Mouse (Mus musculus) embryonic facial prominence, embryonic 15.5 days (tissue): ENCODE data around the gene Uspl1. TPM values are rescaled to one million over a fixed set of nuclear protein-coding genes. Genes with fewer than 3 reads are reported as not detected.

ENCODE experiments used
- ATAC-seq: fragments of 200-750 bp; cut with Nextera tagmentation; 2 replicates; pipeline ENCODE4 v1.8.0; 2017; ENCODE audit warnings: low read depth, moderate TSS enrichment; ENCODE audit not compliant: insufficient number of reproducible peaks, low FRiP score, low TSS enrichment
- H3K27ac ChIP-seq: fragments of 300-500 bp; sonication (generic); replicated peaks from 2 replicates; pipeline ENCODE4 v1.5.1; 2015; ENCODE audit warnings: mild to moderate bottlenecking, inconsistent platforms
- H3K27me3 ChIP-seq: fragments of 300-500 bp; sonication (generic); 2 replicates; pipeline ENCODE4 v1.6.1; 2015; ENCODE audit warnings: inconsistent platforms
- H3K36me3 ChIP-seq: fragments of 300-500 bp; sonication (generic); 2 replicates; pipeline ENCODE4 v1.6.1; 2015; ENCODE audit warnings: mild to moderate bottlenecking, inconsistent platforms
- H3K4me1 ChIP-seq: fragments of 300-500 bp; sonication (generic); 2 replicates; pipeline ENCODE4 v1.6.1; 2015; ENCODE audit warnings: inconsistent platforms
- H3K4me2 ChIP-seq: fragments of 300-500 bp; sonication (generic); replicated peaks from 2 replicates; pipeline ENCODE4 v1.6.1; 2015; ENCODE audit warnings: mild to moderate bottlenecking, inconsistent platforms
- H3K4me3 ChIP-seq: fragments of 300-500 bp; sonication (generic); replicated peaks from 2 replicates; pipeline ENCODE4 v1.5.1; 2015; ENCODE audit warnings: mild to moderate bottlenecking, inconsistent platforms
- H3K9ac ChIP-seq: fragments of 300-500 bp; sonication (generic); 2 replicates; pipeline ENCODE4 v1.6.1; 2015; ENCODE audit warnings: inconsistent platforms
- H3K9me3 ChIP-seq: fragments of 300-500 bp; sonication (generic); replicated peaks from 2 replicates; pipeline ENCODE4 v1.6.1; 2016; ENCODE audit warnings: inconsistent platforms
- WGBS: fragments of 180-500 bp; shearing (Covaris S2); methylation state at CpG from one replicate; pipeline ENCODE4 v1.1.7; 2015; 5-methylcytosine and 5-hydroxymethylcytosine counted together
- polyA plus RNA-seq: library from polyadenylated mRNA; unstranded; fragments of >200 nt; fragmentation: Nextera tagmentation; extraction: Ambion mirVana; gene quantifications from 2 replicates; pipeline ENCODE4 v1.2.1, GENCODE M21; 2015

The Uspl1 gene
- polyA plus RNA-seq, 1 experiment from 2014 or later = 36.0 TPM

GRCm38 (mm10) chr5:149211041-149211440, 26.9 kb downstream of the Uspl1 start:
- Histone ChIP-seq H3K4me3 (no peak overlapping the region), H3K4me1 (no peaks in the 10 kb centered on the region), H3K9me3 (no peaks in the 10 kb centered on the region), H3K36me3 (peaks cover 65% of the 10 kb centered on the region), H3K27ac (no peak overlapping the region), H3K9ac (no peak overlapping the region), H3K4me2 (no peak overlapping the region), H3K27me3 (no peaks in the 10 kb centered on the region)
- ATAC-seq = no peak
- WGBS = 90% methylated on average over 4 of the region's 4 CpGs

- no peaks in the 10 kb centered on the region for H3K9me3 ChIP-seq
- no peaks in the 10 kb centered on the region for H3K27me3 ChIP-seq
- H3K4me1 ChIP-seq = no peaks in the 10 kb centered on the region
- H3K9ac ChIP-seq = no peak overlapping the region
- no peak overlapping the region for H3K4me3 ChIP-seq
- 61% methylated on average over 4 of the region's 4 CpGs for WGBS
- no peak overlapping the region for H3K27ac ChIP-seq
- no peak for ATAC-seq
- H3K4me2 ChIP-seq = no peak overlapping the region
- H3K36me3 ChIP-seq = peaks cover 66% of the 10 kb centered on the region
Observed at GRCm38 (mm10) chr5:149212806-149213205, 28.7 kb downstream of the Uspl1 start.

- no peaks in the 10 kb centered on the region for H3K9me3 ChIP-seq
- H3K4me1 ChIP-seq = no peaks in the 10 kb centered on the region
- H3K4me2 ChIP-seq = no peak overlapping the region
- H3K4me3 ChIP-seq = no peak overlapping the region
- H3K27me3 ChIP-seq = no peaks in the 10 kb centered on the region
- no peak overlapping the region for H3K27ac ChIP-seq
- no peak overlapping the region for H3K9ac ChIP-seq
- 99% methylated on average over 7 of the region's 7 CpGs for WGBS
- H3K36me3 ChIP-seq = peaks cover 54% of the 10 kb centered on the region
- ATAC-seq = no peak
Observed at GRCm38 (mm10) chr5:149215540-149215939, 31.4 kb downstream of the Uspl1 start.

GRCm38 (mm10) chr5:149217524-149218357, 33.6 kb downstream of the Uspl1 start:
- H3K9ac ChIP-seq = no peak overlapping the region
- H3K4me2 ChIP-seq = no peak overlapping the region
- no peaks in the 10 kb centered on the region for H3K9me3 ChIP-seq
- ATAC-seq = 0 out of 2 replicates have a peak, but pooled peaks have one; percentile 25
- peaks cover 41% of the 10 kb centered on the region for H3K36me3 ChIP-seq
- H3K27ac ChIP-seq = no peak overlapping the region
- H3K4me1 ChIP-seq = no peaks in the 10 kb centered on the region
- WGBS = 76% methylated on average over 6 of the region's 6 CpGs
- H3K27me3 ChIP-seq = no peaks in the 10 kb centered on the region
- H3K4me3 ChIP-seq = no peak overlapping the region

- ATAC-seq = no peak
- Histone ChIP-seq H3K36me3 (peaks cover 24% of the 10 kb centered on the region), H3K9me3 (no peaks in the 10 kb centered on the region), H3K4me1 (0 out of 2 replicates have a peak, but pooled peaks cover 3% of the 10 kb centered on the region), H3K4me2 (no peak overlapping the region), H3K27me3 (no peaks in the 10 kb centered on the region), H3K4me3 (no peak overlapping the region), H3K27ac (no peak overlapping the region), H3K9ac (no peak overlapping the region)
- WGBS = 80% methylated on average over 3 of the region's 3 CpGs
Observed at GRCm38 (mm10) chr5:149219493-149219892, 35.3 kb downstream of the Uspl1 start.

- no peak for ATAC-seq
- Histone ChIP-seq H3K4me2 (no peak overlapping the region), H3K9me3 (no peaks in the 10 kb centered on the region), H3K4me1 (peaks cover 12% of the 10 kb centered on the region), H3K4me3 (no peak overlapping the region), H3K36me3 (peaks cover 6% of the 10 kb centered on the region), H3K27ac (no peak overlapping the region), H3K9ac (no peak overlapping the region), H3K27me3 (no peaks in the 10 kb centered on the region)
- 85% methylated on average over 4 of the region's 4 CpGs for whole genome bisulfite sequencing
Observed at GRCm38 (mm10) chr5:149221355-149221754, 37.2 kb downstream of the Uspl1 start.

GRCm38 (mm10) chr5:149224666-149225065, 40.5 kb downstream of the Uspl1 start:
- no peak for ATAC-seq
- Histone ChIP-seq H3K4me3 (no peak overlapping the region), H3K4me2 (peak overlapping the region; percentile 10; the same call in 1 of the 2 replicates), H3K27me3 (no peaks in the 10 kb centered on the region), H3K36me3 (no peaks in the 10 kb centered on the region), H3K27ac (no peak overlapping the region), H3K9me3 (no peaks in the 10 kb centered on the region), H3K9ac (no peak overlapping the region), H3K4me1 (peaks cover 12% of the 10 kb centered on the region)
- 14% methylated on average over 7 of the region's 7 CpGs for WGBS

- Histone ChIP-seq H3K36me3 (no peaks in the 10 kb centered on the region), H3K4me2 (peak overlapping the region; percentile 52), H3K27me3 (no peaks in the 10 kb centered on the region), H3K27ac (peak overlapping the region; percentile 92), H3K4me1 (peaks cover 12% of the 10 kb centered on the region), H3K9ac (peak overlapping the region; percentile 48), H3K9me3 (no peaks in the 10 kb centered on the region), H3K4me3 (peak overlapping the region; percentile 55)
- peak; percentile 99 for ATAC-seq
- WGBS = 2% methylated on average over 55 of the region's 55 CpGs
Observed at GRCm38 (mm10) chr5:149228700-149229618, 44.8 kb downstream of the Uspl1 start.

- peaks cover 9% of the 10 kb centered on the region for H3K4me1 ChIP-seq
- no peaks in the 10 kb centered on the region for H3K27me3 ChIP-seq
- ATAC-seq = no peak
- peak overlapping the region; percentile 52 for H3K4me2 ChIP-seq
- H3K4me3 ChIP-seq = peak overlapping the region; percentile 55
- H3K27ac ChIP-seq = peak overlapping the region; percentile 92
- no peak overlapping the region for H3K9ac ChIP-seq
- no peaks in the 10 kb centered on the region for H3K9me3 ChIP-seq
- WGBS = 68% methylated on average over 18 of the region's 18 CpGs
- no peaks in the 10 kb centered on the region for H3K36me3 ChIP-seq
Observed at GRCm38 (mm10) chr5:149229619-149230339, 45.6 kb downstream of the Uspl1 start.

- H3K9ac ChIP-seq = no peak overlapping the region
- no peak for ATAC-seq
- H3K4me2 ChIP-seq = no peak overlapping the region
- no peaks in the 10 kb centered on the region for H3K27me3 ChIP-seq
- no peak overlapping the region for H3K27ac ChIP-seq
- no peak overlapping the region for H3K4me3 ChIP-seq
- H3K4me1 ChIP-seq = 0 out of 2 replicates have a peak, but pooled peaks cover 7% of the 10 kb centered on the region
- no peaks in the 10 kb centered on the region for H3K36me3 ChIP-seq
- no peaks in the 10 kb centered on the region for H3K9me3 ChIP-seq
- WGBS = 81% methylated on average over 7 of the region's 7 CpGs
Observed at GRCm38 (mm10) chr5:149235002-149235401, 50.9 kb downstream of the Uspl1 start.
